In genomic region chr11:118079750-118080149, GRCm38 (mm10) we compare ENCODE assay signal across 18 mouse cellular contexts. TPM values are rescaled to one million over a fixed set of nuclear protein-coding genes. Genes with fewer than 3 reads are reported as not detected.
"Had no signal": no experiment of that assay in that cellular context is flagged by ENCODE, and none has a peak within 500 bp of the region (broad histone marks: within the 10 kb centered on the region; RNA-seq: fewer than 3 reads in every experiment).

No protein-coding gene starts in this region.

- DNase-seq: kidney, adult 8-10 months; kidney, postnatal 14 days; layer of hippocampus, adult 9-11 months; liver, embryonic 13.5 days; lung, adult 2 months; lung, postnatal 14 days; lung, postnatal 4 days; retina, postnatal 1 day; right cerebral cortex, postnatal 25 days; thymus, adult 18-20 months; thymus, postnatal 36 days had no signal

- H3K4me2 ChIP-seq: kidney, embryonic 15.5 days; liver, embryonic 13.5 days; midbrain, embryonic 12.5 days; neural tube, embryonic 13.5 days had no signal

- H3K4me1 ChIP-seq: liver, embryonic 13.5 days; midbrain, embryonic 12.5 days had no signal

- ATAC-seq: midbrain, embryonic 16.5 days had no signal

- H3K4me3 ChIP-seq: kidney, embryonic 15.5 days; layer of hippocampus, adult 2 months; liver, embryonic 13.5 days; midbrain, embryonic 12.5 days; myocyte; neural tube, embryonic 13.5 days had no signal

- H3K9me3 ChIP-seq: kidney, embryonic 15.5 days; liver, embryonic 13.5 days; midbrain, embryonic 12.5 days; neural tube, embryonic 13.5 days had no signal

- H3K27me3 ChIP-seq: liver, embryonic 13.5 days; midbrain, embryonic 12.5 days; neural tube, embryonic 13.5 days had no signal

- H3K36me3 ChIP-seq: kidney, embryonic 15.5 days; liver, embryonic 13.5 days; midbrain, embryonic 12.5 days; neural tube, embryonic 13.5 days had no signal

- H3K9ac ChIP-seq: kidney, embryonic 15.5 days; liver, embryonic 13.5 days; midbrain, embryonic 12.5 days; neural tube, embryonic 13.5 days had no signal

- H3K27ac ChIP-seq: kidney, embryonic 15.5 days; layer of hippocampus, adult 2 months; liver, embryonic 13.5 days; midbrain, embryonic 12.5 days; neural tube, embryonic 13.5 days had no signal

RNA-seq across cellular contexts. Expression of gene Dnah17, which starts 50.7 kb away (rescaled TPM):
- total RNA-seq: monocyte, adult 5-6 weeks had no signal
